Mouse (Mus musculus): ENCODE results near the gene Rpa3. TPM values are rescaled to one million over a fixed set of nuclear protein-coding genes. Genes with fewer than 3 reads are reported as not detected.

The Rpa3 gene
- polyA plus RNA-seq, 1 experiment from 2014 or later = 83.2 TPM

DNA sequence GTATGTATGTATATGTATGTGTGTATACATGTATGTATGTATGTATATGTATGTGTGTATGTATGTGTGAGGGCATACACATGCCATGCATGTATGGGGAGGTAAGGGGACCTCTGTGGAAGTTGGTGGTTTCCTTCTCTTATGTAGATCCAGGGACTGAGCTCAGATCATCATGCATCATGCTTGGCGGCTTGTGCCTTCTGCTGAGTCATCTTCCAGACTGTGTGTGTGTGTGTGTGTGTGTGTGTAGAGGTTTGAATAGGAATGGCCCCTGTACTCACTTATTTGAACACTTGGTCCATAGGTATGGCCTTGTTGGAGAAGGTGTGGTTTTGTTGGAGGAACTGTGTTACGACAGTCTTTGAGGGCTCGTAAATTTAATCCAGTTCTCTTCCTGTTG lies 27.2 kb upstream of the Rpa3 start:
- Histone ChIP-seq H3K4me2 (replicated peaks; ENCODE audit: low read depth) (no peak overlapping the region), H3K9me3 (ENCODE audit: control insufficient read depth) (no peaks in the 10 kb centered on the region), H3K36me3 (ENCODE audit: control insufficient read depth, insufficient read depth) (no peaks in the 10 kb centered on the region), H3K4me1 (replicated peaks; ENCODE audit: control insufficient read depth, insufficient read depth, low read length) (no peaks in the 10 kb centered on the region), H3K27ac (ENCODE audit: low read depth, low read length) (no peak overlapping the region), H3K9ac (ENCODE audit: low read depth, low read length) (no peak overlapping the region), H3K4me3 (ENCODE audit: low read depth, low read length) (no peak overlapping the region), H3K27me3 (replicated peaks; ENCODE audit: control insufficient read depth, insufficient read depth, low read length) (no peaks in the 10 kb centered on the region)
- ATAC-seq = no peak
- 80% methylated on average over 3 of the region's 3 CpGs for WGBS
- TF ChIP-seq CTCF (IDR thresholded peaks at IDR 0.05; ENCODE audit: low read depth) = no peak

DNA sequence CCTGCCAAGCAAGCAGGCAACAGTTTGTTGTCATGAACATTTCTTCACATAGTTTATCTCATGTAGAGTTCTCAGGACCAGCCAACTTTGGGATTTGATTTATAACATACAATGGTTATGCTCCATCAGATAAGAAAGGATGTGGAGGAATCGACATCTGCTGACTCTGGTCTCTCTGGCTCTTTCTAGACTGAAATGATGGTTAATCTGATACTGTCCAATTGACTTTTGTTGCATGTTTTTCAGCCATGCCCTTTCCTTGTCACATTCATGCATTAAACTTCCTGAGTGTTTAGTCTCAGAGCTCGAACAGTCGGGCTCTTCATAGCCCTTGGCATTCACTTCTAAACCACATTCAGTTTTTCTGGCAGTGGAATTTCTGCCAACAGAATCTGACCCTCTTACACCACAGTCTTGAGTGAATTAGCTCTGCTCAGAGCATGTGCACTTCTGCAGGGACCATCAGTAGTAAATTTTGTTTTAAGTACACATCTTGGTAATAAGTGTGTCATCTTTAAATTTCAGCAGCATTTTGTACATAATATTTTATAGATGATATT lies 26.5 kb upstream of the Rpa3 start:
- no peaks in the 10 kb centered on the region for H3K27me3 ChIP-seq (replicated peaks; ENCODE audit: control insufficient read depth, insufficient read depth, low read length)
- WGBS = 62% methylated on average over 3 of the region's 3 CpGs
- no peak overlapping the region for H3K4me3 ChIP-seq (ENCODE audit: low read depth, low read length)
- no peak overlapping the region for H3K4me2 ChIP-seq (replicated peaks; ENCODE audit: low read depth)
- no peak overlapping the region for H3K9ac ChIP-seq (ENCODE audit: low read depth, low read length)
- no peaks in the 10 kb centered on the region for H3K4me1 ChIP-seq (replicated peaks; ENCODE audit: control insufficient read depth, insufficient read depth, low read length)
- TF ChIP-seq CTCF (IDR thresholded peaks at IDR 0.05; ENCODE audit: low read depth) = no peak
- H3K36me3 ChIP-seq (ENCODE audit: control insufficient read depth, insufficient read depth) = no peaks in the 10 kb centered on the region
- no peak overlapping the region for H3K27ac ChIP-seq (ENCODE audit: low read depth, low read length)
- ATAC-seq = no peak
- no peaks in the 10 kb centered on the region for H3K9me3 ChIP-seq (ENCODE audit: control insufficient read depth)

DNA sequence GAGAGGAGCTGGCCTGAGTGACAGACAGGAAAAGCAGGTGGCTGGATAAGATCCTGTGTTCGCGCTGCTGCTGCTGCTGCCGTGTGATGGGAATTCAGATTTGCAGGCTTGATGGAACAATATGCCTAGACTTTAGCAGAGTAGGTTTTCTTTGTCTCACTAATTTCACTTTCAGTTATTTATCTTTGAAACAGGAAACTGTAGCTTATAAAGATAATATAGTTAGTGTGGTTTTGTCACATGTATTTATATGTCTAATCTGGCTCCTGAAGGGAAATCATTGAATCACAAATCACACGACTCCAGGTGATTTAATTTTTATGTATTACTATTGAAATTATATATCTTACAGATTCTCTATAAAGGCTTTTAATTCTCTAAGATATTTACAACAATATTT lies 24.3 kb upstream of the Rpa3 start:
- Histone ChIP-seq H3K27ac (ENCODE audit: low read depth, low read length) (no peak overlapping the region), H3K4me1 (replicated peaks; ENCODE audit: control insufficient read depth, insufficient read depth, low read length) (no peaks in the 10 kb centered on the region), H3K9me3 (ENCODE audit: control insufficient read depth) (no peaks in the 10 kb centered on the region), H3K9ac (ENCODE audit: low read depth, low read length) (no peak overlapping the region), H3K36me3 (ENCODE audit: control insufficient read depth, insufficient read depth) (no peaks in the 10 kb centered on the region), H3K27me3 (replicated peaks; ENCODE audit: control insufficient read depth, insufficient read depth, low read length) (no peaks in the 10 kb centered on the region), H3K4me3 (ENCODE audit: low read depth, low read length) (no peak overlapping the region), H3K4me2 (replicated peaks; ENCODE audit: low read depth) (no peak overlapping the region)
- no peak for ATAC-seq
- 80% methylated on average over 4 of the region's 4 CpGs for WGBS
- no peak for TF ChIP-seq CTCF (IDR thresholded peaks at IDR 0.05; ENCODE audit: low read depth)

DNA sequence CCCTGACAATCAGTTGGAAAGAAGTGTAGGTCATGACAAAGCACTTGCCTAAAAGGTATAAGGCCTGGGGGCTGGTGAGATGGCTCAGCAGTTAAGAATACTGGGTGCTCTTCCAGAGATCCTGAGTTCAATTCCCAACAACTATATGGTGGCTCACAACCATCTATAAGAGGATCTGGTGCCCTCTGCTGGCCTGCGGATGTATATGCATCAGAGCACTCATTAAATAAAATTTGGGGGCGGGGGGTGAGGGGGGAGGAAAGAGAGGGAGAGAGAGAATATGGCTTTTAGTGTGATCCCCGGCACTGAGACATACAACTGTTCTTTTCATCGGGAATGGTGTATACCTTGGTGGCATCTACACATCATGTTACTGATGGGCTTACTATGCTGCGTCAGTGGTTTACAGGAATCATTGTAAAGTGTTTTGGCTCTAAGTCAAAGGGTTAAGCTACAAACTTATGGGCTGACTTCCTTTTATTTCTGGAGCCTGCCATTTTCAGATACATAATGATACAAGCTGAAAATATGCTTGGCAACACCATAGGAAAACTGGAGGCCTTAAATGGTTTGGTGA lies 19.5 kb upstream of the Rpa3 start:
- Histone ChIP-seq H3K4me3 (ENCODE audit: low read depth, low read length) (no peak overlapping the region), H3K4me1 (replicated peaks; ENCODE audit: control insufficient read depth, insufficient read depth, low read length) (no peaks in the 10 kb centered on the region), H3K36me3 (ENCODE audit: control insufficient read depth, insufficient read depth) (no peaks in the 10 kb centered on the region), H3K27ac (ENCODE audit: low read depth, low read length) (no peak overlapping the region), H3K4me2 (replicated peaks; ENCODE audit: low read depth) (no peak overlapping the region), H3K27me3 (replicated peaks; ENCODE audit: control insufficient read depth, insufficient read depth, low read length) (no peaks in the 10 kb centered on the region), H3K9me3 (ENCODE audit: control insufficient read depth) (no peaks in the 10 kb centered on the region), H3K9ac (ENCODE audit: low read depth, low read length) (no peak overlapping the region)
- peak; percentile 62 for TF ChIP-seq CTCF (IDR thresholded peaks at IDR 0.05; ENCODE audit: low read depth)
- ATAC-seq = no peak
- WGBS = 74% methylated on average over 5 of the region's 5 CpGs

DNA sequence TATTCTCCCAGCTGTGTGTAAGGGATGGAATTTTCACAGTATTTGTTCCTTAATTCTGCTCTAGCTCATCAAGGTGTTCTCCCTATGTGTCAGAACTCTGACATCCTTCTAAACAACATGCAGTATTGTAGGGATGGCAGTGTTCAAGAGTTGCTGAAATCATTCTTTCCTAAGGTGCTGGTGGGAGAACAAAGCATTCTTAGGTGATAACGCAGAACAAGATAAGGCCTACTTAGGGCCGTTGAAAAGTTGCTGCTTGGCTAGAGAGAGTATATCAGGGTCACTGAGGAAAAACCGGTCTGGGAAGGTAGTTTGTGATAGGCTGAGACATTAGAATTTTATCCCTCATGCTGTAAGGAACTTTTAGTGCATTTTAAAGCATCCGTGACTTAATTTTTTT lies 17.5 kb upstream of the Rpa3 start:
- Histone ChIP-seq H3K9ac (ENCODE audit: low read depth, low read length) (no peak overlapping the region), H3K4me3 (ENCODE audit: low read depth, low read length) (no peak overlapping the region), H3K27me3 (replicated peaks; ENCODE audit: control insufficient read depth, insufficient read depth, low read length) (no peaks in the 10 kb centered on the region), H3K27ac (ENCODE audit: low read depth, low read length) (no peak overlapping the region), H3K9me3 (ENCODE audit: control insufficient read depth) (no peaks in the 10 kb centered on the region), H3K4me1 (replicated peaks; ENCODE audit: control insufficient read depth, insufficient read depth, low read length) (no peaks in the 10 kb centered on the region), H3K36me3 (ENCODE audit: control insufficient read depth, insufficient read depth) (no peaks in the 10 kb centered on the region), H3K4me2 (replicated peaks; ENCODE audit: low read depth) (no peak overlapping the region)
- no peak for ATAC-seq
- TF ChIP-seq CTCF (IDR thresholded peaks at IDR 0.05; ENCODE audit: low read depth) = no peak
- WGBS = 42% methylated on average over 4 of the region's 4 CpGs

DNA sequence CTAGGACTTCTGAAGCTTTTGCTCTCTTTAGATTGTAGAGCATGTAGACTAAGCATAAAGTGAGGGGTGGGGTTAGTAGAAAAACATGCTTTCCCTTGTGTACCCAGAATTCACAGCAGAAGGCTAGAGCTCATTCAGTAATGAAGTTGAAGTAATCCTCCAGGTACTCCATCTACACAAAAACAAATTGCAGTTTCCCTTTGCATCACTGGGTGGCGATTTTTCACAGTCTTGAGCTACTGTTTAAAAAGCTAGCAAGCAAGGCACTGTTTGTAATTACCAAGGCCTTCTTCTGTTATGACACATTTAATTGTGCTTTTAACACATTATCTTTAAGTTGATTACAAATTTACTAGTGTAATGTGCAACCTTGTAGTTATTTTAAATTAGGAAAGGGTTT lies 16.1 kb upstream of the Rpa3 start:
- Histone ChIP-seq H3K36me3 (ENCODE audit: control insufficient read depth, insufficient read depth) (no peaks in the 10 kb centered on the region), H3K9ac (ENCODE audit: low read depth, low read length) (no peak overlapping the region), H3K4me2 (replicated peaks; ENCODE audit: low read depth) (no peak overlapping the region), H3K27me3 (replicated peaks; ENCODE audit: control insufficient read depth, insufficient read depth, low read length) (no peaks in the 10 kb centered on the region), H3K9me3 (ENCODE audit: control insufficient read depth) (no peaks in the 10 kb centered on the region), H3K27ac (ENCODE audit: low read depth, low read length) (no peak overlapping the region), H3K4me3 (ENCODE audit: low read depth, low read length) (no peak overlapping the region), H3K4me1 (replicated peaks; ENCODE audit: control insufficient read depth, insufficient read depth, low read length) (no peaks in the 10 kb centered on the region)
- ATAC-seq = no peak
- TF ChIP-seq CTCF (IDR thresholded peaks at IDR 0.05; ENCODE audit: low read depth) = peak; percentile 67
- WGBS = 18% methylated on average over 1 of the region's 1 CpGs

Data from intestine, postnatal 0 days (tissue).